11 mouse cellular contexts compared by ENCODE assay signal in genomic region chr13:107100116-107100515, GRCm38 (mm10).
DNase-seq lines count a peak whose midpoint lies in the region; ATAC-seq and TF ChIP-seq lines count a peak whose summit lies in the region.
"Had no signal": no experiment of that assay in that cellular context is flagged by ENCODE, and none has a peak within 500 bp of the region (broad histone marks: within the 10 kb centered on the region; RNA-seq: fewer than 3 reads in every experiment).

No protein-coding gene starts in this region.

- no peaks in the 10 kb centered on the region for H3K27me3 ChIP-seq in heart, embryonic 10.5 days (ENCODE audit: insufficient read depth, poor library complexity, severe bottlenecking)
- no peaks in the 10 kb centered on the region for H3K27me3 ChIP-seq in midbrain, postnatal 0 days (ENCODE audit: insufficient read depth, low read length)
- no peaks in the 10 kb centered on the region for H3K27me3 ChIP-seq in midbrain, embryonic 13.5 days

- peaks cover 9% of the 10 kb centered on the region for H3K4me1 ChIP-seq in heart, embryonic 10.5 days
- H3K4me1 ChIP-seq in midbrain, postnatal 0 days (ENCODE audit: insufficient read depth, low read length): no peaks in the 10 kb centered on the region
- H3K4me1 ChIP-seq in midbrain, embryonic 13.5 days (replicated peaks): no peaks in the 10 kb centered on the region

- H3K9ac ChIP-seq in midbrain, postnatal 0 days (replicated peaks; ENCODE audit: low read length, poor library complexity, severe bottlenecking): no peak overlapping the region
- H3K9ac ChIP-seq in midbrain, embryonic 13.5 days (replicated peaks): no peak overlapping the region

- no peak overlapping the region for H3K4me3 ChIP-seq in heart, embryonic 10.5 days
- no peak overlapping the region for H3K4me3 ChIP-seq in midbrain, postnatal 0 days (ENCODE audit: low read depth, low read length)
- no peak overlapping the region for H3K4me3 ChIP-seq in midbrain, embryonic 13.5 days (replicated peaks)

- H3K27ac ChIP-seq in heart, embryonic 10.5 days: peak overlapping the region; percentile 69; the same call in 1 of the 2 replicates
- no peak overlapping the region for H3K27ac ChIP-seq in midbrain, postnatal 0 days (ENCODE audit: low read depth, low read length)
- no peak overlapping the region for H3K27ac ChIP-seq in midbrain, embryonic 13.5 days

- no peak for DNase-seq in heart, embryonic 10.5 days (ENCODE audit: low spot score)
- no peak for DNase-seq in heart, postnatal 14 days
- DNase-seq in midbrain, postnatal 0 days (ENCODE audit: low spot score): no peak
- no peak for DNase-seq in B cell, adult 2 months
- no peak for DNase-seq in urinary bladder, postnatal 10 days (ENCODE audit: low spot score)
- no peak for DNase-seq in testis, postnatal 14 days (ENCODE audit: low spot score)
- DNase-seq: cerebellum, adult 9-11 months; lung, postnatal 14 days had no signal

- ATAC-seq in midbrain, postnatal 0 days (ENCODE audit: low FRiP score): no peak
- no peak for ATAC-seq in midbrain, embryonic 13.5 days
- peak; percentile 38 for ATAC-seq in erythroblast, adult 5-6 weeks (replicated peaks; ENCODE audit: low FRiP score, poor library complexity, severe bottlenecking)
- ATAC-seq: activated CD4-positive, CD25-positive, alpha-beta regulatory T cell, adult 4 months had no signal

- WGBS in heart, embryonic 10.5 days: 65% methylated on average over 3 of the region's 3 CpGs
- 59% methylated on average over 3 of the region's 3 CpGs for WGBS in midbrain, postnatal 0 days
- WGBS in midbrain, embryonic 13.5 days: 66% methylated on average over 3 of the region's 3 CpGs

- peak; percentile 71 for TF ChIP-seq CTCF in midbrain, postnatal 0 days (IDR thresholded peaks at IDR 0.05)

- no peak overlapping the region for H3K4me2 ChIP-seq in midbrain, postnatal 0 days (ENCODE audit: low read depth, low read length, poor library complexity, severe bottlenecking)
- H3K4me2 ChIP-seq in midbrain, embryonic 13.5 days (replicated peaks): no peak overlapping the region

- H3K36me3 ChIP-seq in heart, embryonic 10.5 days: no peaks in the 10 kb centered on the region
- no peaks in the 10 kb centered on the region for H3K36me3 ChIP-seq in midbrain, postnatal 0 days (ENCODE audit: insufficient read depth, low read length)
- no peaks in the 10 kb centered on the region for H3K36me3 ChIP-seq in midbrain, embryonic 13.5 days

- intact Hi-C loops in heart, postnatal 14 days (cut with DNase I): loop anchor here (5.0 to 10.0 kb wide), 4 partner anchors 78 to 1655 kb away; partner anchors contain the start of genes Dimt1, Htr1a and Kif2a

- no peaks in the 10 kb centered on the region for H3K9me3 ChIP-seq in heart, embryonic 10.5 days
- H3K9me3 ChIP-seq in midbrain, postnatal 0 days (ENCODE audit: low read length): no peaks in the 10 kb centered on the region
- H3K9me3 ChIP-seq in midbrain, embryonic 13.5 days: no peaks in the 10 kb centered on the region
